Mouse (Mus musculus) midbrain, postnatal 0 days (tissue): ENCODE measurements around the gene Mrpl2. TPM values are rescaled to one million over a fixed set of nuclear protein-coding genes. Genes with fewer than 3 reads are reported as not detected.

Source experiments
- ATAC-seq: fragments of 200-750 bp; cut with Nextera tagmentation; 2 replicates; pipeline ENCODE4 v1.8.0; 2017; ENCODE audit warnings: moderate number of reproducible peaks, mild to moderate bottlenecking, moderate TSS enrichment, moderate library complexity; ENCODE audit not compliant: low FRiP score
- DNase-seq: peaks from one replicate; pipeline ENCODE4 v3.0.0-alpha.2; 2015; ENCODE audit warnings: low spot score
- H3K27ac ChIP-seq: fragments of 300-500 bp; sonication (generic); 2 replicates; pipeline ENCODE4 v1.5.1; 2014; ENCODE audit warnings: low read depth, mild to moderate bottlenecking, low read length, mixed read lengths
- H3K27me3 ChIP-seq: fragments of 300-500 bp; sonication (generic); 2 replicates; pipeline ENCODE4 v1.6.1; 2014; ENCODE audit warnings: low read length, control low read depth, mixed read lengths; ENCODE audit not compliant: insufficient read depth
- H3K36me3 ChIP-seq: fragments of 300-500 bp; sonication (generic); 2 replicates; pipeline ENCODE4 v1.6.1; 2014; ENCODE audit warnings: low read length, control low read depth, mixed read lengths; ENCODE audit not compliant: insufficient read depth
- H3K4me1 ChIP-seq: fragments of 300-500 bp; sonication (generic); 2 replicates; pipeline ENCODE4 v1.6.1; 2014; ENCODE audit warnings: mild to moderate bottlenecking, control low read depth, antibody characterized with exemption, low read length, mixed read lengths; ENCODE audit not compliant: insufficient read depth
- H3K4me2 ChIP-seq: fragments of 300-500 bp; sonication (generic); 2 replicates; pipeline ENCODE4 v1.6.1; 2014; ENCODE audit warnings: low read depth, mild to moderate bottlenecking, low read length, mixed read lengths; ENCODE audit not compliant: poor library complexity, severe bottlenecking
- H3K4me3 ChIP-seq: fragments of 300-500 bp; sonication (generic); 2 replicates; pipeline ENCODE4 v1.5.1; 2014; ENCODE audit warnings: low read depth, mild to moderate bottlenecking, low read length, moderate library complexity
- H3K9ac ChIP-seq: fragments of 300-500 bp; sonication (generic); replicated peaks from 2 replicates; pipeline ENCODE4 v1.6.1; 2014; ENCODE audit warnings: mild to moderate bottlenecking, low read length, moderate library complexity, mixed read lengths; ENCODE audit not compliant: poor library complexity, severe bottlenecking
- H3K9me3 ChIP-seq: fragments of 300-500 bp; sonication (generic); 2 replicates; pipeline ENCODE4 v1.6.1; 2016; ENCODE audit warnings: low read length, control low read depth
- CTCF ChIP-seq: IDR thresholded peaks from 2 replicates; pipeline ENCODE4 v1.5.1; 2016; ENCODE audit warnings: antibody characterized with exemption, mild to moderate bottlenecking
- WGBS: fragments of 180-500 bp; shearing (Covaris S2); extraction: QIAGEN DNeasy Blood & Tissue Kit; methylation state at CpG from one replicate; pipeline ENCODE4 v1.1.7; 2014; 5-methylcytosine and 5-hydroxymethylcytosine counted together
- polyA plus RNA-seq: library from polyadenylated mRNA; unstranded; fragments of >200 nt; fragmentation: Nextera tagmentation; extraction: Ambion mirVana; gene quantifications from 2 replicates; pipeline ENCODE4 v1.2.1, GENCODE M21; 2015
- total RNA-seq: library from RNA; depleted of rRNA; stranded (reverse); fragments of >200 nt; gene quantifications from 2 replicates; pipeline ENCODE4 v1.2.3, GENCODE M21; 2014

Gene Mrpl2
- total and polyA plus RNA-seq, 2 experiments from 2014 or later: 46.7 to 85.7 TPM

- no peaks in the 10 kb centered on the region for H3K27me3 ChIP-seq
- no peaks in the 10 kb centered on the region for H3K36me3 ChIP-seq
- H3K4me2 ChIP-seq: no peak overlapping the region
- no peaks in the 10 kb centered on the region for H3K4me1 ChIP-seq
- no peak overlapping the region for H3K9ac ChIP-seq
- no peak for TF ChIP-seq CTCF
- no peak for DNase-seq
- no peak overlapping the region for H3K4me3 ChIP-seq
- no peak for ATAC-seq
- H3K9me3 ChIP-seq: no peaks in the 10 kb centered on the region
- whole genome bisulfite sequencing: 66% methylated on average over 3 of the region's 3 CpGs
- no peak overlapping the region for H3K27ac ChIP-seq
Observed at GRCm38 (mm10) chr17:46613229-46613628, 32.8 kb upstream of the Mrpl2 start.

GRCm38 (mm10) chr17:46617799-46618198 is 28.2 kb upstream of the Mrpl2 start:
- H3K27ac ChIP-seq: no peak overlapping the region
- WGBS: 74% methylated on average over 12 of the region's 12 CpGs

GRCm38 (mm10) chr17:46618394-46618768 is 27.6 kb upstream of the Mrpl2 start:
- WGBS: 27% methylated on average over 6 of the region's 6 CpGs
- ATAC-seq (no peak), DNase-seq (no peak)
- Histone ChIP-seq H3K4me2 (no peak overlapping the region; the same call in 1 of the 2 replicates), H3K36me3 (no peaks in the 10 kb centered on the region), H3K4me1 (peaks cover 21% of the 10 kb centered on the region), H3K27me3 (no peaks in the 10 kb centered on the region), H3K4me3 (no peak overlapping the region), H3K27ac (0 out of 2 replicates have a peak overlapping the region, but pooled peaks have one; percentile 64), H3K9ac (no peak overlapping the region), H3K9me3 (no peaks in the 10 kb centered on the region)
- TF ChIP-seq CTCF: no peak

More at GRCm38 (mm10) chr17:46617799-46618198, 28.2 kb upstream of the Mrpl2 start:
- H3K4me3 ChIP-seq: no peak overlapping the region
- H3K36me3 ChIP-seq: no peaks in the 10 kb centered on the region
- no peak overlapping the region for H3K9ac ChIP-seq
- TF ChIP-seq CTCF: no peak
- ATAC-seq (no peak), DNase-seq (no peak)
- no peaks in the 10 kb centered on the region for H3K27me3 ChIP-seq
- H3K9me3 ChIP-seq: no peaks in the 10 kb centered on the region
- H3K4me2 ChIP-seq: no peak overlapping the region
- H3K4me1 ChIP-seq: peaks cover 21% of the 10 kb centered on the region

- ATAC-seq (no peak; the same call in 1 of the 2 replicates), DNase-seq (no peak)
- no peak for TF ChIP-seq CTCF
- H3K4me2 ChIP-seq: peak overlapping the region; percentile 32; the same call in 1 of the 2 replicates
- peaks cover 21% of the 10 kb centered on the region for H3K4me1 ChIP-seq
- H3K36me3 ChIP-seq: no peaks in the 10 kb centered on the region
- H3K9ac ChIP-seq: peak overlapping the region; percentile 54
- H3K4me3 ChIP-seq: no peak overlapping the region
- H3K27ac ChIP-seq: peak overlapping the region; percentile 64
- 11% methylated on average over 27 of the region's 27 CpGs for WGBS
- no peaks in the 10 kb centered on the region for H3K9me3 ChIP-seq
- no peaks in the 10 kb centered on the region for H3K27me3 ChIP-seq
Observed at GRCm38 (mm10) chr17:46618769-46619682, 27.0 kb upstream of the Mrpl2 start.

GRCm38 (mm10) chr17:46619683-46620357 is 26.2 kb upstream of the Mrpl2 start:
- H3K4me3 ChIP-seq: no peak overlapping the region
- no peak for DNase-seq
- no peaks in the 10 kb centered on the region for H3K9me3 ChIP-seq
- no peaks in the 10 kb centered on the region for H3K27me3 ChIP-seq
- ATAC-seq: no peak
- no peak for TF ChIP-seq CTCF
- 38% methylated on average over 16 of the region's 16 CpGs for WGBS
- H3K9ac ChIP-seq: peak overlapping the region; percentile 54
- peak overlapping the region; percentile 64 for H3K27ac ChIP-seq
- peak overlapping the region; percentile 32; the same call in 1 of the 2 replicates for H3K4me2 ChIP-seq
- H3K4me1 ChIP-seq: peaks cover 21% of the 10 kb centered on the region
- H3K36me3 ChIP-seq: no peaks in the 10 kb centered on the region
